Mouse (Mus musculus): ENCODE results near the gene Stard13. TPM values are rescaled to one million over a fixed set of nuclear protein-coding genes. Genes with fewer than 3 reads are reported as not detected.

The Stard13 gene
- polyA plus RNA-seq, 1 experiment = 7.1 TPM

GRCm38 (mm10) chr5:151266896-151267634, 33.4 kb upstream of the Stard13 start:
- Histone ChIP-seq H3K36me3 (ENCODE audit: control insufficient read depth, insufficient read depth, low read length, poor library complexity, severe bottlenecking) (no peaks in the 10 kb centered on the region), H3K9ac (ENCODE audit: low read depth, poor library complexity, severe bottlenecking) (no peak overlapping the region), H3K27me3 (ENCODE audit: control insufficient read depth, insufficient read depth, low read length, poor library complexity, severe bottlenecking) (no peaks in the 10 kb centered on the region; the same call in 1 of the 2 replicates), H3K27ac (ENCODE audit: insufficient read depth, low read length) (no peak overlapping the region), H3K4me1 (ENCODE audit: control insufficient read depth, insufficient read depth, low read length) (no peaks in the 10 kb centered on the region), H3K9me3 (replicated peaks; ENCODE audit: control insufficient read depth, insufficient read depth, low read length, poor library complexity, severe bottlenecking) (no peaks in the 10 kb centered on the region), H3K4me3 (ENCODE audit: low read depth, low read length) (no peak overlapping the region)
- no peak for TF ChIP-seq CTCF (IDR thresholded peaks at IDR 0.05; ENCODE audit: low read depth, low read length)
- TF ChIP-seq EP300 (IDR thresholded peaks at IDR 0.05; ENCODE audit: insufficient read depth, low read depth, low read length) = no peak
- no peak for TF ChIP-seq POLR2A (IDR thresholded peaks at IDR 0.05; ENCODE audit: insufficient read depth, low read length)

GRCm38 (mm10) chr5:151261558-151261957, 27.9 kb upstream of the Stard13 start:
- no peak overlapping the region for H3K9ac ChIP-seq (ENCODE audit: low read depth, poor library complexity, severe bottlenecking)
- no peak overlapping the region for H3K4me3 ChIP-seq (ENCODE audit: low read depth, low read length)
- H3K27me3 ChIP-seq (ENCODE audit: control insufficient read depth, insufficient read depth, low read length, poor library complexity, severe bottlenecking) = no peaks in the 10 kb centered on the region; the same call in 1 of the 2 replicates
- H3K27ac ChIP-seq (ENCODE audit: insufficient read depth, low read length) = no peak overlapping the region
- H3K36me3 ChIP-seq (ENCODE audit: control insufficient read depth, insufficient read depth, low read length, poor library complexity, severe bottlenecking) = no peaks in the 10 kb centered on the region
- TF ChIP-seq CTCF (IDR thresholded peaks at IDR 0.05; ENCODE audit: low read depth, low read length) = no peak
- no peak for TF ChIP-seq EP300 (IDR thresholded peaks at IDR 0.05; ENCODE audit: insufficient read depth, low read depth, low read length)
- TF ChIP-seq POLR2A (IDR thresholded peaks at IDR 0.05; ENCODE audit: insufficient read depth, low read length) = no peak
- no peaks in the 10 kb centered on the region for H3K9me3 ChIP-seq (replicated peaks; ENCODE audit: control insufficient read depth, insufficient read depth, low read length, poor library complexity, severe bottlenecking)
- no peaks in the 10 kb centered on the region for H3K4me1 ChIP-seq (ENCODE audit: control insufficient read depth, insufficient read depth, low read length)

- H3K9ac ChIP-seq (ENCODE audit: low read depth, poor library complexity, severe bottlenecking) = no peak overlapping the region
- H3K9me3 ChIP-seq (replicated peaks; ENCODE audit: control insufficient read depth, insufficient read depth, low read length, poor library complexity, severe bottlenecking) = no peaks in the 10 kb centered on the region
- no peak overlapping the region for H3K27ac ChIP-seq (ENCODE audit: insufficient read depth, low read length)
- no peaks in the 10 kb centered on the region for H3K4me1 ChIP-seq (ENCODE audit: control insufficient read depth, insufficient read depth, low read length)
- TF ChIP-seq CTCF (IDR thresholded peaks at IDR 0.05; ENCODE audit: low read depth, low read length) = no peak
- TF ChIP-seq POLR2A (IDR thresholded peaks at IDR 0.05; ENCODE audit: insufficient read depth, low read length) = no peak
- no peak for TF ChIP-seq EP300 (IDR thresholded peaks at IDR 0.05; ENCODE audit: insufficient read depth, low read depth, low read length)
- no peaks in the 10 kb centered on the region for H3K27me3 ChIP-seq (ENCODE audit: control insufficient read depth, insufficient read depth, low read length, poor library complexity, severe bottlenecking)
- H3K4me3 ChIP-seq (ENCODE audit: low read depth, low read length) = no peak overlapping the region
- no peaks in the 10 kb centered on the region for H3K36me3 ChIP-seq (ENCODE audit: control insufficient read depth, insufficient read depth, low read length, poor library complexity, severe bottlenecking)
These were observed 18.6 kb upstream of the Stard13 start for GRCm38 (mm10) chr5:151252213-151252612.

GRCm38 (mm10) chr5:151251656-151252055, 18.0 kb upstream of the Stard13 start:
- no peak overlapping the region for H3K27ac ChIP-seq (ENCODE audit: insufficient read depth, low read length)
- H3K9me3 ChIP-seq (replicated peaks; ENCODE audit: control insufficient read depth, insufficient read depth, low read length, poor library complexity, severe bottlenecking) = no peaks in the 10 kb centered on the region
- TF ChIP-seq CTCF (IDR thresholded peaks at IDR 0.05; ENCODE audit: low read depth, low read length) = no peak
- TF ChIP-seq EP300 (IDR thresholded peaks at IDR 0.05; ENCODE audit: insufficient read depth, low read depth, low read length) = no peak
- no peak for TF ChIP-seq POLR2A (IDR thresholded peaks at IDR 0.05; ENCODE audit: insufficient read depth, low read length)
- H3K4me3 ChIP-seq (ENCODE audit: low read depth, low read length) = no peak overlapping the region
- no peaks in the 10 kb centered on the region for H3K4me1 ChIP-seq (ENCODE audit: control insufficient read depth, insufficient read depth, low read length)
- no peaks in the 10 kb centered on the region for H3K36me3 ChIP-seq (ENCODE audit: control insufficient read depth, insufficient read depth, low read length, poor library complexity, severe bottlenecking)
- H3K9ac ChIP-seq (ENCODE audit: low read depth, poor library complexity, severe bottlenecking) = no peak overlapping the region
- no peaks in the 10 kb centered on the region for H3K27me3 ChIP-seq (ENCODE audit: control insufficient read depth, insufficient read depth, low read length, poor library complexity, severe bottlenecking)

- Histone ChIP-seq H3K4me1 (ENCODE audit: control insufficient read depth, insufficient read depth, low read length) (no peaks in the 10 kb centered on the region), H3K27me3 (ENCODE audit: control insufficient read depth, insufficient read depth, low read length, poor library complexity, severe bottlenecking) (no peaks in the 10 kb centered on the region), H3K36me3 (ENCODE audit: control insufficient read depth, insufficient read depth, low read length, poor library complexity, severe bottlenecking) (no peaks in the 10 kb centered on the region), H3K27ac (ENCODE audit: insufficient read depth, low read length) (no peak overlapping the region), H3K4me3 (ENCODE audit: low read depth, low read length) (no peak overlapping the region), H3K9me3 (replicated peaks; ENCODE audit: control insufficient read depth, insufficient read depth, low read length, poor library complexity, severe bottlenecking) (no peaks in the 10 kb centered on the region), H3K9ac (ENCODE audit: low read depth, poor library complexity, severe bottlenecking) (no peak overlapping the region)
- TF ChIP-seq EP300 (IDR thresholded peaks at IDR 0.05; ENCODE audit: insufficient read depth, low read depth, low read length) = no peak
- TF ChIP-seq POLR2A (IDR thresholded peaks at IDR 0.05; ENCODE audit: insufficient read depth, low read length) = no peak
- no peak for TF ChIP-seq CTCF (IDR thresholded peaks at IDR 0.05; ENCODE audit: low read depth, low read length)
These were observed 15.3 kb upstream of the Stard13 start for GRCm38 (mm10) chr5:151248671-151249620.
